Mouse (Mus musculus): ENCODE data around the gene D130052B06Rik. TPM values are rescaled to one million over a fixed set of nuclear protein-coding genes. Genes with fewer than 3 reads are reported as not detected.
A peak's percentile ranks its signal among the peaks of the same experiment; 100 is the strongest.

Gene D130052B06Rik
- polyA plus RNA-seq, 1 experiment from 2014 or later, result 0.08 TPM

DNA sequence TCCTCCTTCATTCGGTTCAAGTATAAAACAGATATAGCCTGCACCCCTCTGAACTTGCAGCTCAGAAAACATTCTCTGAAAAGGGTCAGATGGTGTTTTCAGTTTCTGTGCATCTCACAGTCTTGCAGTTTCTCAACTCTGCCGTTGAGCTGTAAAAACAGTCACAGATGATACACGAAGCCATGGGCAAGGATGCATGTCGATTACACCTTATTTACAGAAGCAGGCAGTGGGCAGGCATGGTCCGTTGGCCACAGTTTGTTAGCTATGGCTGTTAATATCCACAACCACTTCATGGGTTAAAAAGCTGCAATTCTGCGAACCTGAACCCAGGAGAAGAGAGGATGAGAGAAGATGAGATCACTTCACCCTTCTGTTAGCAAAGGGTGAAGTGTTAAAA lies 12.5 kb upstream of the D130052B06Rik start:
- ATAC-seq (replicated peaks; ENCODE audit: insufficient number of reproducible peaks, low FRiP score, low TSS enrichment, low read depth), result no peak
- no peak overlapping the region for H3K4me3 ChIP-seq (ENCODE audit: low read depth, low read length)
- H3K9ac ChIP-seq (replicated peaks; ENCODE audit: low read length), result no peak overlapping the region
- no peak overlapping the region for H3K4me2 ChIP-seq (ENCODE audit: low read depth, low read length)
- no peaks in the 10 kb centered on the region for H3K36me3 ChIP-seq (replicated peaks; ENCODE audit: control insufficient read depth, insufficient read depth, low read depth, low read length)
- 83% methylated on average over 6 of the region's 6 CpGs for WGBS
- H3K9me3 ChIP-seq (replicated peaks; ENCODE audit: control insufficient read depth, low read length), result no peaks in the 10 kb centered on the region
- no peak for DNase-seq (ENCODE audit: low spot score)
- no peaks in the 10 kb centered on the region for H3K4me1 ChIP-seq (ENCODE audit: control insufficient read depth, insufficient read depth, low read length)
- H3K27ac ChIP-seq (replicated peaks; ENCODE audit: low read depth, low read length), result no peak overlapping the region
- H3K27me3 ChIP-seq (ENCODE audit: control insufficient read depth, insufficient read depth, low read length), result no peaks in the 10 kb centered on the region

DNA sequence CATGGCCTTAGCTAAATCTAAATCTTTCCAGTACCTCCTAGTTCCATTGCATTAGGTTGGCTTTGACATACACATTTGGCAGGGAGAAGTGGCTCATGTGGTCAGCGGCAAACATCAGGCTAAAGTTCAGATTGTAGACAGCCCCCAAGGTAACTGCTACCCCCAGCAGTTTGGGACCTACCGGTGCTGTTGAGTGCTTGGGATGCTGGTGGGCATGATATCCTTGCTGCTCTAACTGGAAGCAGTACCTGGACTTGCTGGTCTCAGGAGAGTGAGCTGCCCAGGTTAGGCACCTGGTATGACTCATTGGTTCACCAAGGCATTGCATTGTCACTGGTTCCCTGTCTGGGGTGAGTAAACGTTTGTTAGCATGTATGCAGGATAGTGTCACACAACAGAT lies 8.3 kb upstream of the D130052B06Rik start:
- no peak overlapping the region for H3K27ac ChIP-seq (replicated peaks; ENCODE audit: low read depth, low read length)
- no peaks in the 10 kb centered on the region for H3K27me3 ChIP-seq (ENCODE audit: control insufficient read depth, insufficient read depth, low read length)
- H3K36me3 ChIP-seq (replicated peaks; ENCODE audit: control insufficient read depth, insufficient read depth, low read depth, low read length), result no peaks in the 10 kb centered on the region
- no peak overlapping the region for H3K4me3 ChIP-seq (ENCODE audit: low read depth, low read length)
- H3K9me3 ChIP-seq (replicated peaks; ENCODE audit: control insufficient read depth, low read length), result no peaks in the 10 kb centered on the region
- H3K4me2 ChIP-seq (ENCODE audit: low read depth, low read length), result no peak overlapping the region
- no peaks in the 10 kb centered on the region for H3K4me1 ChIP-seq (ENCODE audit: control insufficient read depth, insufficient read depth, low read length)
- no peak overlapping the region for H3K9ac ChIP-seq (replicated peaks; ENCODE audit: low read length)
- no peak for ATAC-seq (replicated peaks; ENCODE audit: insufficient number of reproducible peaks, low FRiP score, low TSS enrichment, low read depth)
- WGBS, result 83% methylated on average over 3 of the region's 3 CpGs
- no peak for DNase-seq (ENCODE audit: low spot score)

DNA sequence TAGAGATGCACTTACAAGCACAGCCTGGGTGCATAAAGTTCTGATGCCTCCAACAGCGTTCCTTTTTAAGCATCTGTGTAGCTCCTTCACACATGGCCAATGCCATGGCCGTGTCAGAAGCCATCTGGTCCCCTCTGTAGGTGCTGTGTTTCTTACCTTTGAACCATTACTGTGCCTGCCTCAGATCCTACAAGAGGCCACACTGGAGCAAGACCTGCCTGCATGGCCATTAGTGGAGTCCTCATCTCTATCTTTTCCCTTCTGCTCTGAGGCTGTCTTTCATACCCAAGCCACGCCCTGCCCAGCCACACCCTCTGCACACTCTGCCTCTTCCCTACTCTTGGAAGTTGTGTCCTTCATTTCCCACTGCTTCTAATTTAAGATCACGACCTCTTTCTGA lies 6.3 kb upstream of the D130052B06Rik start:
- Histone ChIP-seq H3K4me1 (ENCODE audit: control insufficient read depth, insufficient read depth, low read length) (no peaks in the 10 kb centered on the region), H3K4me2 (ENCODE audit: low read depth, low read length) (no peak overlapping the region), H3K27ac (replicated peaks; ENCODE audit: low read depth, low read length) (no peak overlapping the region), H3K9me3 (replicated peaks; ENCODE audit: control insufficient read depth, low read length) (no peaks in the 10 kb centered on the region), H3K36me3 (replicated peaks; ENCODE audit: control insufficient read depth, insufficient read depth, low read depth, low read length) (no peaks in the 10 kb centered on the region), H3K4me3 (ENCODE audit: low read depth, low read length) (no peak overlapping the region), H3K9ac (replicated peaks; ENCODE audit: low read length) (no peak overlapping the region), H3K27me3 (ENCODE audit: control insufficient read depth, insufficient read depth, low read length) (no peaks in the 10 kb centered on the region)
- no peak for ATAC-seq (replicated peaks; ENCODE audit: insufficient number of reproducible peaks, low FRiP score, low TSS enrichment, low read depth)
- 86% methylated on average over 4 of the region's 4 CpGs for WGBS
- DNase-seq (ENCODE audit: low spot score), result no peak

DNA sequence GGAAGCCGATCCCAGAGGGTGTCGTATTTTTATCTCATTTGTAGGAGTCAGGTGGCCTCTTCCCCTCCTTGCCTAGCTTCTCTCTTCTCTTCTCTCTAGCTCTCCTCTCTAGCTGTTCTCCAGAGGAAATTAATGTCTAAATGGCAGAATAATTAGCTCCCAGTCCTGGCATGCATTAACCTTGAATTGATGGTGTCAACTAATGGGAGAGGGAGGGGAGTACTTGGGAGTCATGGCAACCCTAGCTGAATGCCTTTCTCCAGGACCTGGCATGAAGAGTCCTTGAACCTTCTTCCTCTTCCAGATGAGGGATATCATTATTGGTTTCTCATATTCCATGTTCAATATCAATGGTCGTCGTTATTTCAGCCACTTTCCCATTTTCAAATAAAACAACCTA lies 2.4 kb upstream of the D130052B06Rik start:
- Histone ChIP-seq H3K4me2 (ENCODE audit: low read depth, low read length) (no peak overlapping the region), H3K9me3 (replicated peaks; ENCODE audit: control insufficient read depth, low read length) (no peaks in the 10 kb centered on the region), H3K27ac (replicated peaks; ENCODE audit: low read depth, low read length) (no peak overlapping the region), H3K27me3 (ENCODE audit: control insufficient read depth, insufficient read depth, low read length) (no peaks in the 10 kb centered on the region), H3K4me3 (ENCODE audit: low read depth, low read length) (no peak overlapping the region), H3K4me1 (ENCODE audit: control insufficient read depth, insufficient read depth, low read length) (no peaks in the 10 kb centered on the region), H3K36me3 (replicated peaks; ENCODE audit: control insufficient read depth, insufficient read depth, low read depth, low read length) (no peaks in the 10 kb centered on the region), H3K9ac (replicated peaks; ENCODE audit: low read length) (no peak overlapping the region)
- no peak for DNase-seq (ENCODE audit: low spot score)
- WGBS, result 79% methylated on average over 4 of the region's 4 CpGs
- no peak for ATAC-seq (replicated peaks; ENCODE audit: insufficient number of reproducible peaks, low FRiP score, low TSS enrichment, low read depth)

DNA sequence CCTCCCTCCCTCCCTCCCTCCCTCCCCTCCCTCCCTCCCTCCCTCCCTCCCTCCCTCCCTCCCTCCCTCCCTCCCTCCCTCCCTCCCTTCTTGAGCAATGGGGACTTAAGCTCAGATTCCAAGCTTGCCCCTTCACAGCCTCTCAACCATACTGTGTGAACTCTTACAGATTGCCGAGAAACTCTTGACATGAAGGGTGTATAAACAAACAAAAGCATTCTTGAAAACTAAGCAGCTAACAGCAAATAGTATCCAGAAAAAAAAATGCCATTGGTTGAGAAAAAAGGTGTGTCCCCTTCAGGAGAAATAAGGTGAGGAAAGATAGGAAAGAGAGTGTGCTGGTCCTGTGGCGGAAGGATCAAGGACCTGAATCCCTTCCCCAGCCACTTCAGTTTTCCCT lies 4.1 kb downstream of the D130052B06Rik start:
- H3K36me3 ChIP-seq (replicated peaks; ENCODE audit: control insufficient read depth, insufficient read depth, low read depth, low read length), result no peaks in the 10 kb centered on the region
- H3K27me3 ChIP-seq (ENCODE audit: control insufficient read depth, insufficient read depth, low read length), result no peaks in the 10 kb centered on the region
- H3K4me2 ChIP-seq (ENCODE audit: low read depth, low read length), result no peak overlapping the region
- H3K4me1 ChIP-seq (ENCODE audit: control insufficient read depth, insufficient read depth, low read length), result no peaks in the 10 kb centered on the region
- ATAC-seq (replicated peaks; ENCODE audit: insufficient number of reproducible peaks, low FRiP score, low TSS enrichment, low read depth) (no peak), DNase-seq (ENCODE audit: low spot score) (no peak)
- no peak overlapping the region for H3K9ac ChIP-seq (replicated peaks; ENCODE audit: low read length)
- WGBS, result 66% methylated on average over 2 of the region's 2 CpGs
- no peaks in the 10 kb centered on the region for H3K9me3 ChIP-seq (replicated peaks; ENCODE audit: control insufficient read depth, low read length)
- H3K27ac ChIP-seq (replicated peaks; ENCODE audit: low read depth, low read length), result no peak overlapping the region
- H3K4me3 ChIP-seq (ENCODE audit: low read depth, low read length), result no peak overlapping the region

DNA sequence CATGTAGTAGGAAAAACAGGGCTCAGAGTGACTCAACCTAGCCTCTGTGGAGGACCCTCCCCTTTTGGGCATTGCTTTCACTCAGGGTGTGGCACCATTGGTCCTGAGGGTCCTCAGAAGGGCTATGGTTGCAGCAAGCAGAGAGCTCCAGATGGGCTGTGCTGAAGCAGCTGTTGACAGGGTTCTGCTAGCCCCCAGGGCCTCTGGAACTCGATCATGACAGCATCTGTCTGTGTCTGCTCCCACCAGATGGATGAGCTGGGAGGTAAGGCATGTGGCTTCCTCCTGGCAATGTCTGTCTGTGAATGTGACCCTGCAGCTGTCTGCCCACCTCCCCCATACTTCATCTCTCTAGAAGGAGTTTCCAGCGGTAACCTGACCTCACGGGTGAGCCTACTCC lies 8.7 kb downstream of the D130052B06Rik start:
- peak; percentile 80 for ATAC-seq (replicated peaks; ENCODE audit: insufficient number of reproducible peaks, low FRiP score, low TSS enrichment, low read depth)
- DNase-seq (ENCODE audit: low spot score), result peak; percentile 15
- Histone ChIP-seq H3K4me3 (ENCODE audit: low read depth, low read length) (no peak overlapping the region), H3K27ac (replicated peaks; ENCODE audit: low read depth, low read length) (no peak overlapping the region), H3K4me1 (ENCODE audit: control insufficient read depth, insufficient read depth, low read length) (no peaks in the 10 kb centered on the region), H3K9me3 (replicated peaks; ENCODE audit: control insufficient read depth, low read length) (no peaks in the 10 kb centered on the region), H3K27me3 (ENCODE audit: control insufficient read depth, insufficient read depth, low read length) (no peaks in the 10 kb centered on the region), H3K4me2 (ENCODE audit: low read depth, low read length) (no peak overlapping the region), H3K9ac (replicated peaks; ENCODE audit: low read length) (no peak overlapping the region), H3K36me3 (replicated peaks; ENCODE audit: control insufficient read depth, insufficient read depth, low read depth, low read length) (no peaks in the 10 kb centered on the region)
- WGBS, result 12% methylated on average over 3 of the region's 3 CpGs

DNA sequence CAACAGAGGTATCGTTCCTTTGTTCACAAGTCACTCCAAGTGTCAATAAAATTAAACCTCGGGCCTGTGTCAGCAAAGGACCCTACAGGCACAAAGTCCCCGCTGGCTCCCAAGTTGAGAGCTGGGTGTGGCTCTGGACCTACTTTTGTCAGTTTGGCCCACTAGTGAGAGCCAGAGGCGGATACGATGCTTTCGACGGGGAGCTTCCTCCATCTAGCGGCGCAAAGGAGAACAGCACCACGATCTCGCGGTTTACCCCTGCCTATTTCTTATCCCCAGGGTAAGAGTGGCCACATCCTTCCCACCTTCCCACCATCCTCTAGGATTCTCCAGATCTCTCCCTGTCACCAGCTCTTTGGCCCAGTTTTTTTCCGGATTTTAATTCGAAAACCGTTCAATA lies 15.1 kb downstream of the D130052B06Rik start:
- no peak overlapping the region for H3K4me2 ChIP-seq (ENCODE audit: low read depth, low read length)
- ATAC-seq (replicated peaks; ENCODE audit: insufficient number of reproducible peaks, low FRiP score, low TSS enrichment, low read depth), result 0 out of 2 replicates have a peak, but pooled peaks have one; percentile 52
- no peak overlapping the region for H3K27ac ChIP-seq (replicated peaks; ENCODE audit: low read depth, low read length)
- no peak overlapping the region for H3K9ac ChIP-seq (replicated peaks; ENCODE audit: low read length)
- no peaks in the 10 kb centered on the region for H3K4me1 ChIP-seq (ENCODE audit: control insufficient read depth, insufficient read depth, low read length)
- no peaks in the 10 kb centered on the region for H3K27me3 ChIP-seq (ENCODE audit: control insufficient read depth, insufficient read depth, low read length)
- no peaks in the 10 kb centered on the region for H3K36me3 ChIP-seq (replicated peaks; ENCODE audit: control insufficient read depth, insufficient read depth, low read depth, low read length)
- 7% methylated on average over 15 of the region's 15 CpGs for WGBS
- H3K4me3 ChIP-seq (ENCODE audit: low read depth, low read length), result no peak overlapping the region
- peak; percentile 88 for DNase-seq (ENCODE audit: low spot score)
- H3K9me3 ChIP-seq (replicated peaks; ENCODE audit: control insufficient read depth, low read length), result no peaks in the 10 kb centered on the region

DNA sequence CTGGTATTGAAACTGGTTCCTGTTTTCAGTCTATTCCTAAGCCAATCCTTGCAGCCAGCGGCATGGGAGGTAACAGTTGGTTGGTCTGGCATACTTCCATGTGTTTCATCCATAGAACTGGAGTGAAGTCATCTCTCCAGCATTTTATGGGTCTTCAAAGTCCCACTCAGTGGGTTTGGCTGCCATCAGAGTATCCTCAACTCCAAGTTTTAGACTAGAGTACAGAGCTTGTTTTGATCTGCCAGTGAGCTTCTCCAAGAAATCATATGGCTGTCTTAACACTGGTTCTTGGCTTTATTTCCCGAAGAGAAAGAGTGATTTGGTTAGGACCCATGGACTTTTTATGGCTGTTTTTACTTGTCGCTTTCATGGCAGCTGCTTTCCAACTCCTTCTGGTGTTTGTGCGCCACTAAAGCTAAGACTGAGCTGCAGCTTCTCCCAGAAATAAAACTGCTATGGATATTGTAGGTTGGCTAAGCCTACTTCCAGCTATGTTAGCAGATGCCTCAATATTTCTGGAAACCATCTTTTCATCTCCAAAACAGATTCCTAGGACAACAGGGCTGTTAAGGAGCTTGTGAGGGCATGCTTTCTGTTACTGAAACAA lies 28.1 kb downstream of the D130052B06Rik start:
- no peaks in the 10 kb centered on the region for H3K27me3 ChIP-seq (ENCODE audit: control insufficient read depth, insufficient read depth, low read length)
- H3K4me1 ChIP-seq (ENCODE audit: control insufficient read depth, insufficient read depth, low read length), result no peaks in the 10 kb centered on the region
- ATAC-seq (replicated peaks; ENCODE audit: insufficient number of reproducible peaks, low FRiP score, low TSS enrichment, low read depth) (no peak), DNase-seq (ENCODE audit: low spot score) (no peak)
- H3K4me2 ChIP-seq (ENCODE audit: low read depth, low read length), result no peak overlapping the region
- H3K4me3 ChIP-seq (ENCODE audit: low read depth, low read length), result no peak overlapping the region
- 83% methylated on average over 4 of the region's 4 CpGs for WGBS
- no peaks in the 10 kb centered on the region for H3K36me3 ChIP-seq (replicated peaks; ENCODE audit: control insufficient read depth, insufficient read depth, low read depth, low read length)
- H3K9me3 ChIP-seq (replicated peaks; ENCODE audit: control insufficient read depth, low read length), result no peaks in the 10 kb centered on the region
- no peak overlapping the region for H3K27ac ChIP-seq (replicated peaks; ENCODE audit: low read depth, low read length)
- no peak overlapping the region for H3K9ac ChIP-seq (replicated peaks; ENCODE audit: low read length)
